In genomic region chr13:20985510-20985909, GRCm38 (mm10) we compare ENCODE assay signal across 16 mouse cellular contexts.
DNase-seq lines count a peak whose midpoint lies in the region.
"Had no signal": no experiment of that assay in that cellular context is flagged by ENCODE, and none has a peak within 500 bp of the region (broad histone marks: within the 10 kb centered on the region; RNA-seq: fewer than 3 reads in every experiment).

No protein-coding gene starts in this region.

- DNase-seq in ES-CJ7 (ENCODE audit: low read depth, low spot score) (peak; percentile 80), R1 (ENCODE audit: low read depth, low spot score) (peak; percentile 82), ZHBTc4 (ENCODE audit: low read depth, low spot score) (peak; percentile 73)
- no peak for DNase-seq in Muller cell, postnatal 12 days (ENCODE audit: inconsistent ontology term)
- DNase-seq in layer of hippocampus, adult 9-10 months (ENCODE audit: low spot score): no peak
- DNase-seq in kidney, adult 9 months: no peak
- DNase-seq: adrenal gland, adult 8-10 months; adrenal gland, postnatal 14 days; adrenal gland, postnatal 36 days; cerebellum, adult 11-12 months; cerebellum, adult 2 months; cerebellum, adult 9-10 months; cerebellum, postnatal 14 days; cerebellum, postnatal 36 days; embryo, embryonic 11 days; forebrain, postnatal 0 days had no signal

Comparison
In these comparisons a context has a peak if more than half of its experiments do, and no peak if none do; other contexts are left out.
1. DNase-seq: peak in ES-CJ7 (single experiment), R1 (single experiment) and ZHBTc4 (single experiment); none in Muller cell, postnatal 12 days (single experiment), layer of hippocampus, adult 9-10 months (single experiment) and kidney, adult 9 months (single experiment).